Mouse (Mus musculus) gastrocnemius, postnatal 14 days (tissue): Measurements from ENCODE around the gene Dtnb. TPM values are rescaled to one million over a fixed set of nuclear protein-coding genes. Genes with fewer than 3 reads are reported as not detected.

Experiments used
- DNase-seq: peaks from one replicate; pipeline ENCODE4 v3.0.0; 2021; ENCODE audit warnings: mixed read lengths
- intact Hi-C: fragments of 180-260 bp; cut with DNase I; formaldehyde crosslinking; loops from one replicate; pipeline ENCODE4 v1.15.1; 2025; ENCODE audit warnings: low total_unique reads
- microRNA-seq, 2 experiments: library from miRNA; unstranded; fragments of <30 nt; microRNA quantifications; one replicate each; pipeline ENCODE4 v1.2.0; 2021
- total RNA-seq, 2 experiments: library from RNA; stranded (reverse); gene quantifications; 2 replicates each; pipeline ENCODE4 v1.2.3; 2021

The Dtnb gene
- total RNA-seq, 2 experiments from 2014 or later, result 3.2 to 3.4 TPM

DNA sequence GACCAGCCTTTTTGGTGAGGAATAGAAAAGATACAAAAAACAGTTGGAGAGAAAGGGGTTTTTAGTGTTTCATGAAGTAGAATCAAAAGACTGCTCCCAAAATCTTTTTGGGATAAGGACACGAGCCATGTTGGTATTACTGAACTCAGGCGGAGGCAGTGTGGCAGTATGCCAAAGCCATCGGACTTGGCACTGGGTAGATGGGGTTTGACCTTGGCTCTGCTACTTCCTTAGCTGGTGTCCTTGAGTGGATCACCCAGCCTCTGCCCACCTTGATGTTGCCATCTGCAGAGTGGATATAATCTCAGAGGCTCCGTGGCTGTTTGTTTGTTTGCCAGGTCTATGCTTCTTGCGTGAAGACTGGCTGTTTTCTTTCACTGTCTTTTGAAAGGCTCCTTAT lies 245.4 kb downstream of the Dtnb start:
- no peak for DNase-seq
- intact Hi-C loops, result no loop called here

DNA sequence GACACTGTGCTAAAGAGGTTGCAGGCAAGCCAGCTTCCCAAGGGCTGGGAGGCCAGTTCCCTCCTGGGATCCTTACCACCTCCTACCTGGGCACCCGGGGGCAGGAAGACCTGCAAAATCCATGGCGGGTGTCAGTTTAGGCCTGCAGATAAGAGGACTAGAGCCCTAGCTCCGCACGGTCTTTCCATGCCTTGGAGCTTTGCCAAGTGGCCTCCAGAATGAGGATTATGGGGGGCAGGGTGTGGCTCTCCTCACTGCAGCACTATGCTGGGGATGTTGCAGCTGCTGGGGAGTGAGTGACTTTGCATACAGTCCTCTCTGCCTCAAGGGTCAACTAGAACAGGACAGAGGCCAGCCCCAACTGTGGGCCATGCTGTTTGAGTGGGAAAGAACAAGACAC lies 247.7 kb downstream of the Dtnb start:
- intact Hi-C loops, result no loop called here
- DNase-seq, result no peak

DNA sequence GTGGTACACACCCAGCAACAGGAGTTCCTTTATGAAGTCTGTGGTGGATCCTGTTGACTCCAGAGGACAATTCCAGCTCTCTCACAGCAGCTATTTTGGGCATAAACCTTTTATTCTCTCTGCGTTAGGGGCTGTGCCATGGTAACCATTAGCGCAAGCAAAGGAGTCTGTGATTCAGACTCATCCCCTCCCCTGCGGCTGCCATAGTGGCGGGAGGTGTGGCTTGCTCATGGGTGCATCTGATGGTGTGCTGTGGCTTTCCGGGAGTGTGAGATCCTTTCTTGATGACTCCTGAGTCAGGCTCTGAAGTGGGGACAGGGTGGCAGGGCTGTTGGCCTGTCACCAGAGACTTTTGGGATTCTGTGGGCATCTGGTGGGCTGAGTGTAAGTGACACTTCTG lies 251.2 kb downstream of the Dtnb start:
- intact Hi-C loops, result no loop called here
- no peak for DNase-seq

DNA sequence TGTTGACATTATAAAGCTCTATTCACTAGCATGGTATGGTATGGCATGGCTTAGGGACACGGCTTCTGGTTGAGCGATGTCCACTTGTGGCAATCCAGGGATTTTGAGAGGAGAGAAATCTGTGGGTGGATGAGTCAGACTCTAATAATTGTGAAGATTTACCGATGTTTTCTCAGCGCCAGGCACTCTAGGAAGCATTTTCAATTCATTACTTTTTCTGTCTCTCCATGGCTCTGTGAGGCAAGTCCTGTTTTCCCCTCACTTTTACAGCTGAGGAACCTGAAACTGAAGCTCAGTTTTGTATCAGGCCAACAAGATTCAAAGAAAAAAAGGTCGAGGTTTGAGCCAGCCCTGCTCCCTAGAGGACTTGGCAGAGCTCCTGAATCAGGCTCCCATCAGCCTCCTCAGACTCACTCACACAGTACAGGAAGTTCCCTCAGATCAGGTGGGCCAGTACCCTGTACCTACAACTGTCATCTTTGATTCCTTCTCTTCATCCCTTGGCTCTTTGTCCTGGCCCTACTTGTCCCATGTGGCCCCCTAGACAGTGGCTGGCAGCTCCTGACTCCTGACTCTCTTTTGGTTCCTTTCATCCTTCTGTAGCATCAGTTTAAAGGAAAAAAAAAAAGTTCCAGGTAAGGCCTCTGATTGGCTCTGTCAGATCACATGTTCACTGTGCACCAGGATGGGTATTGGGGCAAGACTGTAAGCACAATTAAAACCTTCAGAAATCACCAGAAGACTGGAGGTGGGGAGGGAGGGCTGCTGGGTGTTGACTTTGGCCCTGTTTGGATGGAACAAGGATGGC lies 252.9 kb downstream of the Dtnb start:
- no peak for DNase-seq
- intact Hi-C loops, result no loop called here

DNA sequence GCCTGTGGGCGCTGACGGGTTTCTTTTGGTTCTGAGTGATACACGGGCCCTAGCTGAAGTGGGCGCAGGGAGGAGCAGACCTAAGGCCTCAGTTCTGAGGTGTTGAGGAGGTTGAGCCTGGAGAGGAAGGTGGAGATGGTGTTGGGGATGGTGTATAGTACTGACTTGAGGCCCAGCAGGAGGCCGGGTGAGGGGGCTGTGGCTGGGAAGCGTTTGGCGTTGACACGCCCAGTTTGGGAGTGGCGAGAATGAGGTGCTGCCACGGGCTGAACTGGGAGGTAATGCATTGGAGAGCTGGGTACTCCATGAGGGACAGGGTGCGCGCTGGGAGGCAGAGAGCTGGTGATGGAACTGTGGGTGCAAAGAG lies 253.5 kb downstream of the Dtnb start:
- DNase-seq, result no peak
- intact Hi-C loops, result no loop called here

DNA sequence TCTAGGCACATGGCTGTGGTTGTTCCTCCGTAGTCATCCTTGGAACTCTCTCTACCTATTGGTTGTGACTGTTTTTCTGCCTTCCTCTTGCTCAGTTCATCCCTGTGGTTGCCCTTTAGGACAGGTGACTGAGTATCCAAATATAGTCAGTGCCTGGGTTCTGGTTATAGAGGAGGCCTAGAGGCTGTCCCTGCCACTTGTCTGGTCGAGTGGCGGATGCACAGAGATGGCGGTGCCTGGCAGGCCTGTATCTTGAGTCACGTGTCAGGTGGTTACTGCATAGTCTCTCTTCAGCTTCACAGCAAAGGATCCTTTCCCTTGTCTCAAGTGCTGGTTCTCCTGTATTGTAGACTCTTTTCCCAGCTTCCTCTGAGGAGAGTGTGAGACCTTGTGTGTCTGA lies 255.6 kb downstream of the Dtnb start:
- DNase-seq, result no peak
- intact Hi-C loops, result no loop called here

Small RNA genes within 50 kb of the gene (microRNA-seq; reads per million reads assigned to microRNA genes)
- gene Gm26050, result 0 reads per million in 2 experiments

Other genes with a start within 250 kb of the Dtnb start
- gene Kif3c, start 207.2 kb upstream of the Dtnb start, total RNA-seq, result 1 to 10 TPM; 8.1 to 9.5 TPM
- 10 to 100 TPM; 15.3 to 15.6 TPM for gene Asxl2, start 145.5 kb upstream of the Dtnb start, total RNA-seq
- 100 to 1,000 TPM; 119 to 137 TPM for gene Dnmt3a, start 233.6 kb downstream of the Dtnb start, total RNA-seq